8 mouse cellular contexts compared by ENCODE assay signal in genomic region chr11:97740190-97740589, GRCm38 (mm10). TPM values are rescaled to one million over a fixed set of nuclear protein-coding genes. Genes with fewer than 3 reads are reported as not detected.
DNase-seq lines count a peak whose midpoint lies in the region; ATAC-seq lines count a peak whose summit lies in the region.

No protein-coding gene starts in this region.

- DNase-seq in embryo, embryonic 11 days = peak; percentile 18
- no peak for DNase-seq in embryo, embryonic 9.5 days (ENCODE audit: extremely low spot score)
- peak; percentile 48 for DNase-seq in thymus, postnatal 14 days
- DNase-seq in thymus, postnatal 0 days (ENCODE audit: low spot score) = no peak
- DNase-seq in kidney, postnatal 25 days = peak; percentile 59 to 73
- DNase-seq in thymus, postnatal 4 days = peak; percentile 52
- DNase-seq in testis, postnatal 14 days (ENCODE audit: low spot score) = no peak

- ATAC-seq in activated CD4-positive, CD25-positive, alpha-beta regulatory T cell, adult 4 months = no peak

RNA-seq across cellular contexts. Expression of gene Pip4k2b, which starts 4.3 kb away (rescaled TPM):
- 2.5 and 2.6 TPM in 2 replicates for polyA plus RNA-seq in thymus, postnatal 0 days (2015; fragmentation: Nextera tagmentation; extraction: Ambion mirVana)
- polyA plus RNA-seq in activated CD4-positive, CD25-positive, alpha-beta regulatory T cell, adult 4 months (2017; shearing (Covaris generic)) = 1 to 10 TPM; 2.0 to 2.3 TPM

RNA-seq across cellular contexts. Expression of gene Cwc25, which starts 26.2 kb away (rescaled TPM):
- polyA plus RNA-seq in thymus, postnatal 0 days (2015; fragmentation: Nextera tagmentation; extraction: Ambion mirVana) = 17.7 and 18.5 TPM in 2 replicates
- polyA plus RNA-seq in activated CD4-positive, CD25-positive, alpha-beta regulatory T cell, adult 4 months (2017; shearing (Covaris generic)) = 10 to 100 TPM; 21.3 to 22.8 TPM

RNA-seq across cellular contexts. Expression of gene 1700001P01Rik, which starts 35.5 kb away (rescaled TPM):
- polyA plus RNA-seq in thymus, postnatal 0 days (2015; fragmentation: Nextera tagmentation; extraction: Ambion mirVana) = 0.44 TPM in 1 of 2 replicates, not detected in the other
- polyA plus RNA-seq in activated CD4-positive, CD25-positive, alpha-beta regulatory T cell, adult 4 months (2017; shearing (Covaris generic)) = under 1 TPM in 1 of 2 experiments, not detected in 1; 0.74 TPM

RNA-seq across cellular contexts. Expression of gene Psmb3, which starts 37.0 kb away (rescaled TPM):
- 711 and 747 TPM in 2 replicates for polyA plus RNA-seq in thymus, postnatal 0 days (2015; fragmentation: Nextera tagmentation; extraction: Ambion mirVana)
- 100 to 1,000 TPM; 422 to 486 TPM for polyA plus RNA-seq in activated CD4-positive, CD25-positive, alpha-beta regulatory T cell, adult 4 months (2017; shearing (Covaris generic))

RNA-seq across cellular contexts. Expression of gene Pcgf2, which starts 39.9 kb away (rescaled TPM):
- 4.8 and 5.4 TPM in 2 replicates for polyA plus RNA-seq in thymus, postnatal 0 days (2015; fragmentation: Nextera tagmentation; extraction: Ambion mirVana)
- polyA plus RNA-seq in activated CD4-positive, CD25-positive, alpha-beta regulatory T cell, adult 4 months (2017; shearing (Covaris generic)) = 1 to 10 TPM; 3.1 to 4.7 TPM

Comparison
In these comparisons a context has a peak if more than half of its experiments do, and no peak if none do; other contexts are left out.
1. DNase-seq: peak in embryo, embryonic 11 days (single experiment), thymus, postnatal 14 days (single experiment), kidney, postnatal 25 days (2 of 2) and thymus, postnatal 4 days (single experiment); none in embryo, embryonic 9.5 days (single experiment), thymus, postnatal 0 days (single experiment) and testis, postnatal 14 days (single experiment).